Comparison of ENCODE assay signal across 23 mouse cellular contexts in genomic region chr3:98852631-98853030, GRCm38 (mm10). TPM values are rescaled to one million over a fixed set of nuclear protein-coding genes. Genes with fewer than 3 reads are reported as not detected.
DNase-seq lines count a peak whose midpoint lies in the region; ATAC-seq lines count a peak whose summit lies in the region.
"Had no signal": no experiment of that assay in that cellular context is flagged by ENCODE, and none has a peak within 500 bp of the region (broad histone marks: within the 10 kb centered on the region; RNA-seq: fewer than 3 reads in every experiment).

No protein-coding gene starts in this region.

- peak; percentile 44 for DNase-seq in adrenal gland, adult 8-10 months
- no peak for DNase-seq in adrenal gland, postnatal 14 days
- DNase-seq in adrenal gland, postnatal 25 days: peak; percentile 30
- DNase-seq in adrenal gland, adult 18-20 months (ENCODE audit: low spot score in 2 of 2): no peak
- no peak for DNase-seq in liver
- DNase-seq: cerebellum, adult 11-12 months; cerebellum, adult 2 months; cerebellum, adult 9-10 months; cerebellum, postnatal 10 days; cerebellum, postnatal 25 days; forebrain, postnatal 0 days had no signal

- H3K9me3 ChIP-seq in liver, embryonic 12.5 days (replicated peaks): no peaks in the 10 kb centered on the region
- H3K9me3 ChIP-seq: embryonic facial prominence, embryonic 10.5 days; embryonic facial prominence, embryonic 12.5 days; forebrain, embryonic 13.5 days; forebrain, embryonic 15.5 days had no signal

- 0 out of 2 replicates have a peak overlapping the region, but pooled peaks have one; percentile 30 for H3K27ac ChIP-seq in liver, embryonic 12.5 days
- H3K27ac ChIP-seq: embryonic facial prominence, embryonic 10.5 days; embryonic facial prominence, embryonic 12.5 days; forebrain, embryonic 13.5 days; forebrain, embryonic 15.5 days had no signal

- no peaks in the 10 kb centered on the region for H3K27me3 ChIP-seq in liver, embryonic 12.5 days (replicated peaks)
- H3K27me3 ChIP-seq: embryonic facial prominence, embryonic 12.5 days; forebrain, embryonic 13.5 days; forebrain, embryonic 15.5 days had no signal

- WGBS in liver, embryonic 12.5 days (ENCODE audit: insufficient replicate concordance): 71% methylated on average over 6 of the region's 6 CpGs

- H3K9ac ChIP-seq in liver, embryonic 12.5 days: no peak overlapping the region
- H3K9ac ChIP-seq: embryonic facial prominence, embryonic 12.5 days; forebrain, embryonic 13.5 days; forebrain, embryonic 15.5 days; forebrain, postnatal 0 days had no signal

- no peak for ATAC-seq in liver, embryonic 12.5 days
- no peak for ATAC-seq in granulocyte monocyte progenitor cell, adult 5-6 weeks (replicated peaks; ENCODE audit: poor library complexity, severe bottlenecking)
- ATAC-seq: forebrain, embryonic 13.5 days; forebrain, embryonic 15.5 days; forebrain, postnatal 0 days had no signal

- H3K4me3 ChIP-seq in liver, embryonic 12.5 days: no peak overlapping the region
- H3K4me3 ChIP-seq: embryonic facial prominence, embryonic 10.5 days; embryonic facial prominence, embryonic 12.5 days; forebrain, embryonic 13.5 days; forebrain, embryonic 15.5 days had no signal

- H3K36me3 ChIP-seq in liver, embryonic 12.5 days: no peaks in the 10 kb centered on the region
- H3K36me3 ChIP-seq: embryonic facial prominence, embryonic 10.5 days; embryonic facial prominence, embryonic 12.5 days; forebrain, embryonic 15.5 days had no signal

- peaks cover 59% of the 10 kb centered on the region for H3K4me1 ChIP-seq in liver, embryonic 12.5 days
- H3K4me1 ChIP-seq: embryonic facial prominence, embryonic 10.5 days; embryonic facial prominence, embryonic 12.5 days; forebrain, embryonic 13.5 days; forebrain, embryonic 15.5 days had no signal

- H3K4me2 ChIP-seq in liver, embryonic 12.5 days: no peak overlapping the region
- H3K4me2 ChIP-seq: embryonic facial prominence, embryonic 12.5 days; forebrain, embryonic 13.5 days; forebrain, embryonic 15.5 days had no signal

RNA-seq across cellular contexts. Expression of gene Hsd3b1, which starts 7.0 kb away (rescaled TPM):
- over 10,000 TPM; 14,159 to 21,140 (median 16,040) TPM for total RNA-seq in adrenal gland, adult 8-10 months (2022)
- 6,308 and 6,460 TPM in 2 replicates for total RNA-seq in adrenal gland, postnatal 14 days (2021)
- total RNA-seq in adrenal gland, postnatal 25 days (2021): 14,240 and 17,479 TPM in 2 replicates
- total RNA-seq in adrenal gland, adult 18-20 months (2021): over 10,000 TPM in 1 of 2 experiments, 1,000 to 10,000 TPM in 1; 7,764 to 16,960 TPM
- 11.0 and 11.7 TPM in 2 replicates for polyA plus RNA-seq in liver, embryonic 12.5 days (2016; fragmentation: Nextera tagmentation; extraction: Ambion mirVana)
- not detected in 2 replicates for total RNA-seq in granulocyte monocyte progenitor cell, adult 5-6 weeks (2014; fragmentation: Nextera tagmentation)
- not detected in 2 replicates for total RNA-seq in granulocyte monocyte progenitor cell, adult 5-6 weeks (2017)
- total RNA-seq: forebrain, postnatal 0 days; MEL had no signal
- polyA plus RNA-seq: C2C12; cerebellum, adult 2 months; cortical plate, adult 2 months; embryonic facial prominence, embryonic 14.5 days; forebrain, embryonic 13.5 days; forebrain, embryonic 15.5 days; forebrain, postnatal 0 days had no signal

RNA-seq across cellular contexts. Expression of gene Hsd3b6, which starts 38.4 kb away (rescaled TPM):
- 100 to 1,000 TPM in 2 of 4 experiments, 10 to 100 TPM in 2; 62.5 to 342 (median 149) TPM for total RNA-seq in adrenal gland, adult 8-10 months (2022)
- 47.6 and 62.0 TPM in 2 replicates for total RNA-seq in adrenal gland, postnatal 14 days (2021)
- total RNA-seq in adrenal gland, postnatal 25 days (2021): 59.2 and 81.2 TPM in 2 replicates
- total RNA-seq in adrenal gland, adult 18-20 months (2021): 100 to 1,000 TPM in 1 of 2 experiments, 10 to 100 TPM in 1; 78.7 to 201 TPM
- polyA plus RNA-seq in liver, embryonic 12.5 days (2016; fragmentation: Nextera tagmentation; extraction: Ambion mirVana): 45.7 and 53.1 TPM in 2 replicates
- total RNA-seq in granulocyte monocyte progenitor cell, adult 5-6 weeks (2014; fragmentation: Nextera tagmentation): not detected in 2 replicates
- total RNA-seq in granulocyte monocyte progenitor cell, adult 5-6 weeks (2017): not detected in 2 replicates
- total RNA-seq: ES-E14; forebrain, postnatal 0 days; MEL had no signal
- polyA plus RNA-seq: C2C12; cerebellum, adult 2 months; cortical plate, adult 2 months had no signal

RNA-seq across cellular contexts. Expression of gene Hao2, which starts 40.4 kb away (rescaled TPM):
- 100 to 1,000 TPM; 231 to 398 (median 393) TPM for total RNA-seq in adrenal gland, adult 8-10 months (2022)
- 200 and 208 TPM in 2 replicates for total RNA-seq in adrenal gland, postnatal 14 days (2021)
- total RNA-seq in adrenal gland, postnatal 25 days (2021): 223 and 290 TPM in 2 replicates
- total RNA-seq in adrenal gland, adult 18-20 months (2021): 100 to 1,000 TPM; 331 to 334 TPM
- 0.71 and 0.88 TPM in 2 replicates for polyA plus RNA-seq in liver, embryonic 12.5 days (2016; fragmentation: Nextera tagmentation; extraction: Ambion mirVana)
- not detected in 2 replicates for total RNA-seq in granulocyte monocyte progenitor cell, adult 5-6 weeks (2014; fragmentation: Nextera tagmentation)
- total RNA-seq in granulocyte monocyte progenitor cell, adult 5-6 weeks (2017): not detected in 2 replicates
- total RNA-seq: ES-E14; forebrain, postnatal 0 days; MEL had no signal
- polyA plus RNA-seq: C2C12; cerebellum, adult 2 months; cortical plate, adult 2 months; embryonic facial prominence, embryonic 10.5 days; embryonic facial prominence, embryonic 14.5 days; forebrain, embryonic 11.5 days; forebrain, embryonic 15.5 days; forebrain, postnatal 0 days had no signal

Comparison
In these comparisons a context has a peak if more than half of its experiments do, and no peak if none do; other contexts are left out.
1. DNase-seq: peak in adrenal gland, adult 8-10 months (single experiment) and adrenal gland, postnatal 25 days (single experiment); none in adrenal gland, postnatal 14 days (single experiment), adrenal gland, adult 18-20 months (0 of 2) and liver (single experiment).
2. RNA of gene Hsd3b1, which starts 7.0 kb away (total RNA-seq): 14,159 to 21,140 TPM in adrenal gland, adult 8-10 months, 14,240 to 17,479 TPM in adrenal gland, postnatal 25 days, 7,764 to 16,960 TPM in adrenal gland, adult 18-20 months and 6,308 to 6,460 TPM in adrenal gland, postnatal 14 days; not detected in granulocyte monocyte progenitor cell, adult 5-6 weeks; every median in the first group is over 1,000 times any median in the second.
3. RNA of gene Hsd3b6, which starts 38.4 kb away (total RNA-seq): 62.5 to 342 TPM in adrenal gland, adult 8-10 months, 78.7 to 201 TPM in adrenal gland, adult 18-20 months, 59.2 to 81.2 TPM in adrenal gland, postnatal 25 days and 47.6 to 62.0 TPM in adrenal gland, postnatal 14 days; not detected in granulocyte monocyte progenitor cell, adult 5-6 weeks; every median in the first group is over 10 times any median in the second.
4. RNA of gene Hao2, which starts 40.4 kb away (total RNA-seq): 231 to 398 TPM in adrenal gland, adult 8-10 months, 331 to 334 TPM in adrenal gland, adult 18-20 months, 223 to 290 TPM in adrenal gland, postnatal 25 days and 200 to 208 TPM in adrenal gland, postnatal 14 days; not detected in granulocyte monocyte progenitor cell, adult 5-6 weeks; every median in the first group is over 100 times any median in the second.